Mouse (Mus musculus): ENCODE measurements around the gene Rcn1. TPM values are rescaled to one million over a fixed set of nuclear protein-coding genes. Genes with fewer than 3 reads are reported as not detected.

Rcn1 gene
- polyA plus RNA-seq (2012; rRNA removed): 16.8 and 18.8 TPM in 2 replicates

DNA sequence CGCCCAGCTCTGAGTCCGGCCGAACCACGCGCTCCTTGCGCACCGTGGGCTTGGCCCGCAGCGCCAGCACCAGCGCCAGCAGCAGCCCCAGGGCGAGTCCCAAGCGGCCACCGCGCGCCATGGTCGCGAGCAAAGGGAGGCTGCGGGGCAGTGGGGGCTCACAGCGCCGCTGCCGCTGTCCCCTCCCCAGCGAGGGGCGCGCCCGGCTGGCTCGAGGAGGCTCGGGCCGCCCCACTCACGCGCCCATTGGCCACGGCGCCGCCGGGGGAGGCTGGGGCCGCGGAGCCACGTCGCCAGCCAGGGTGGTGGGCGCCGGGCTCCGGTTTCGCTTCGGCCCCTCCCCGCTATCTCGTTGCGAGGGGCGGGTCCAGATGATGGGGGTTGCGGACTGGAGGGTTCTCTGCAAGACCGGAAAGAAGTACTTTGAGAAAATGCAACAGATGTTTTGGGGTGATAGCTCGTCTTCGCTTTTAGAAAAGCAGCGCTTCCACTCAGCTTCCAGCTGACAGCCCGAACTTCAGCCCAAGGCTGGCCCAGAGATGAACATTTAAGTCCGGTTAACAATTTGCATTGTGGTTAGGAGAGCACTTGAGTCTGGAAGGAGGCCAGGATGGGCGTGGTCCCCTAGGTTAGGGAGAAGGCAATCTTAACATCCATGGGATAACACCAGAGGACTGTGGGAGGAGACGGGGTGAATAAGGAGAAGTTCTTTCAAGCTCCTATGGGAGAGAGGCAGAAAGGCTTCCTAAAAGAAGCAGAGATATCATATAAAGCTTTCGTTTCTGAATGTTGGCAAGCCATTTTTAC, at the start of gene Rcn1:
Rcn1 (minus strand) TSS at position 235 of the 807 bp plus-strand sequence.
- peak in 1 of 2 experiments; percentile 41 for DNase-seq (ENCODE audit: extremely low spot score in 1 of 2, low spot score in 1 of 2)

DNA sequence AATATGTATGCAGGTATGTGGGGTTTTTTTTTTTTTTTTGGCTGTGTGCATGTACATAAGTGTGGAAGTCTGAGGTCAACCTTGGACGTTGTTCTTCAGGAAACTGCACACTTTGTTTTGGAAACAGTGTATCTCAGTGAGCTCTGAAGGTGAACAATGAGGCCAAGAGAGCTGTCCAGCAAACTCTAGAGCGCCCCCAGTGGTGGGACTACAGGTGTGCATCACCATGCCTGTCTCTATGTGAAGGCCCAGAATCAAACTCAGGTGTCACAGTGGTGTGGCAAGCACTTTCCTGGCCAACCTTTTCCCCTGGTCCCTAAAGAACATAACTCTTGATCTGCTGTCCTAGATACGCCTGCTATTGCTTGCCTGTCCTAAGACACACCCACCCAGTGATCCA, 45.0 kb upstream of the Rcn1 start:
- no peak for DNase-seq (ENCODE audit: extremely low spot score in 1 of 2, low spot score in 1 of 2)

DNA sequence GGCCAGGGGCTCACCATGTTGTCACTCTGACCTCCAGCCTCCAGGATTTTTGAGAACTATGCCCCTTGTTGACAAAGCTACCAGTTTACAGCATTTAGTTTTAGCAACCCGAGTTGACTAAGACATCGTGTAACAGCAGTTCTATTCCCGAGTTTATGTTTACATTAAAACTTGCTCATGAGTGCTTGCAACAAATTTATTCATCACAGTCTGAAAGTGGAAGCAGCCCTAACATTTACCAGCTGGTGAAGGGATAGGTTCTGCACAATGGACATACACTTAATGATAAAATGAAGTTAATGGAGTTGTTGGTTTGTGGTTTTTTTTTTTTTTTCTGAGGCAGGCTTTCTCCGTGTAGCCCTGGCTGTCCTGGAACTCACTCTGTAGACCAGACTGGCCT, 39.9 kb upstream of the Rcn1 start:
- no peak for DNase-seq (ENCODE audit: extremely low spot score in 1 of 2, low spot score in 1 of 2)

DNA sequence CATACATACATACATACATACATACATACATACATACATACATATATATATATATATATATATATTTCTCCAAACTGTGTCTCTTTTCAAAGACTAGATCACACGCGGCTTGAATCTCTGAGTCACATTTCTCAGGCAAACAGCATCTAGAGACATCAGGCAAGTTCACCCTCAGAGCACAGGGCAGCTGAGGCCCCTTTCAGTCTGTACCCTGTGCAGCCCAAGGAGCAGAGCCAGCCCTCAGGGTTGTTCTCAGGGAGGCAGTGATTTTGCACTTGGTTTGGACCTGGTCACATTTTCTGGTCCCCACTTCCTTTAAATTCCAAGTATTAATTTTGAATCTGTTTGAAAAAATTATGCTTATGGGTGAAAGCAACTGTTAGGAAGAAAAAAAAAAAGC, 39.4 kb upstream of the Rcn1 start:
- DNase-seq (ENCODE audit: extremely low spot score in 1 of 2, low spot score in 1 of 2): no peak

DNA sequence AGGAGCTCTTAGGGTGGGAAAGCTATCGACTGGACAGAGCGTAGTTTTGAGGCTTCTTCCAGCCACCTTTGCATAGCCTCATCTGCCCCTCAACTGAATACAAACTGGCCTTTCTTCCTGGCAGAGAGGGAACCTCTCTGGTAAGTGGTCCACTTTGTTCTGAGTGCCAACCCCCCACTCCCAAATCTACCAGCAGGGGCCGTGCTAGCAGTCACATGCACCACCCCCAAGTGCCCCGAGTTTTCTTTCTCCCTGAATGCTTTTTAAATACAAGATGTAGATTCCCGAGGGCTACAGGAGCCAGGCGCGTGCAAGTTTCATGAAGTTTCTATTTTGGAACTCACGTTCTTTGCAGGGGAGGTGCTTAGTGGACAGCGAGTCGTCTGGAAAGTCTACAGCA, 33.8 kb upstream of the Rcn1 start:
- DNase-seq (ENCODE audit: extremely low spot score in 1 of 2, low spot score in 1 of 2): no peak

DNA sequence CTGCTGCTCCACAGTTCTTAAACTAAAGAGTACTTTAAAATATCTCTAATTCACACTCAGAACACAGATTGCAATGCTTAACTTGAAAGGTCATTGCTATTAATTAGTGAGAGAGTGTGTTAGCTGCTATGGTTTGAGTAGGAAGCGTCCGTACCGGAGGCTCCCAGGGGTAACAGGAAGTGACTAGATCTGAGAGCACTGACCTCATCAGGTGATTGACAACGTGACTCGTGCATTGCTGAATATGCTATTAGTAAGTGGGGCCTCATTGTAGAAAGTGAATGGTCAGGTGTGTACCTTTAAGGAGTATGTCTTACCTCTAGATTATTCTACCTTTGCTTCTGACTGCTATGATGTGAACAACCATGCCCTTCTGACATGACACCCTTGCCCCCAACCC, 31.3 kb upstream of the Rcn1 start:
- no peak for DNase-seq (ENCODE audit: extremely low spot score in 1 of 2, low spot score in 1 of 2)

DNA sequence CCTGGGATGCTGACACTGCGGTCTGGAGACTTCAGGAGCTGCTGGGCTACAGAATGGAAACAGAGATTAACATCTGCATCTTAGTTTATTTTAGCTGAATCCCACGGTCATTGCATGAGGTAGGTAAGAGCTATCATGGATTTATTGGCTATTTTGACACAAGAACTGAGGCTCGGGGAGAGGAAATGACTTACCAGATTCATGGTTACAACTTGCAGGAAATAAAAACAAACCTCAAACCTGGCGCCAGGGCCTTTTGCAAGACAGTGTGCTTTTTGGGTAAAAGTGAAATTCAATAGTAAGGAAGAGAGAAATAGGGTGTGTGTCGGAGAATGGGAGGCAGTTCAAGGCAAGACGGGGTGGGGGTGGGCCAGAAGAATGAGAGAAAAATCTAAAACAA, 30.8 kb upstream of the Rcn1 start:
- no peak for DNase-seq (ENCODE audit: extremely low spot score in 1 of 2, low spot score in 1 of 2)

DNA sequence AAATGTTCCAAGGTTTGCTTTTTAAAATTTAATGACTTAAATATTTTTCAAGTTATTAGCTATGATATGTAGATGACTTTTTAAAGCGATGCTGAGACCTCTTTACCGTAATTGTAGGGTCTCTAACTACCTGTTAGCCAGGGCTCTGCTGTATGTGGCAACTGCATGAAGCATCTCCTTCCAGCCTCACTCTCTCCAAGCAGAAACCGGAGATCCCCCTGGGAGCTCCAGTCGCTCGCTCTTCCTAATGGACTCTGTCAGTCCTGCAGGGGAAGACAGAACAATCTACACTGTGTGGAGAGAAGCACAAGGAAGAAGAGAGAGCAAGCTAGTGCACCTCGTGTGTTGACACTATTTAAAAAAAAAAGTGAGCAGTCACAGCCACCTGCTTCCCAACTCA, 29.3 kb upstream of the Rcn1 start:
- no peak for DNase-seq (ENCODE audit: extremely low spot score in 1 of 2, low spot score in 1 of 2)

DNA sequence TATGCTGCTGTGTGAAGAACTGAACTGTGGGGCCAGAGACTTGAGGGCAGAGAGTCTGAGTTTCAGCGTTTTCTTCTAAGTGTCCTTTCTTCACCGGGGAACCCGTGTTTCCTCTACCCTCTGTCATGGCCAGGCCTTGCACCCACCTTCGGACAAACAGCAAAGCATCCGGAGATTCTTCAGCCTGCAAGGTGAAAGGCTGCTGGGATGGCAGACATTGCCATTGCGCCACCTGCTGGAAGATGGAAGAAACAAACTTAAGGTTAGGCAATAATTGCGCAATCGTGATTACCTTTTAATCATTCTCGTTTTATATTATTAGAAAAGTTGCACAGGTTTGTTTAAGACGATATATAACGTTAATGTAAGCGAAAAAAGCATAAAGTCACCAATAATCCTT, 28.9 kb upstream of the Rcn1 start:
- DNase-seq (ENCODE audit: extremely low spot score in 1 of 2, low spot score in 1 of 2): peak in 1 of 2 experiments; percentile 85

DNA sequence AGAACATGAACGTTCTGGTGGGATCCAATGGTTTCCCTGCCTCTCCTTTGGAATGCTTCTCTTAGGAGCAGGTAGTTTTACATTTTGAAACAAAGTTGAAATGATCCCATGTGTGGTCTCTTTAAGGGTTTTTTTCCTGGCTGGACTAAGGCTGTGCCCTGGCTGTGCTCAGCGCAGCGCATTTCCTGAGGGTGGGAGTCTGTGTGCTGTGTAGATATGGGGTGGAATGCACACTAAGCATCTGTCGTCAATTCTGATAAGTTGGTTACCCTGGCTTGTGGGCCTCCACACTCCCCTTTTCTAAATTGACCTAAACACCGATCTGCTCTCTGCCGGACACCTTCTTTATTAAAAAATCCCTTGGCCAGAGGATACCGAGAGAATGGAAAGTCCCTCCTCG, 28.3 kb upstream of the Rcn1 start:
- no peak for DNase-seq (ENCODE audit: extremely low spot score in 1 of 2, low spot score in 1 of 2)

DNA sequence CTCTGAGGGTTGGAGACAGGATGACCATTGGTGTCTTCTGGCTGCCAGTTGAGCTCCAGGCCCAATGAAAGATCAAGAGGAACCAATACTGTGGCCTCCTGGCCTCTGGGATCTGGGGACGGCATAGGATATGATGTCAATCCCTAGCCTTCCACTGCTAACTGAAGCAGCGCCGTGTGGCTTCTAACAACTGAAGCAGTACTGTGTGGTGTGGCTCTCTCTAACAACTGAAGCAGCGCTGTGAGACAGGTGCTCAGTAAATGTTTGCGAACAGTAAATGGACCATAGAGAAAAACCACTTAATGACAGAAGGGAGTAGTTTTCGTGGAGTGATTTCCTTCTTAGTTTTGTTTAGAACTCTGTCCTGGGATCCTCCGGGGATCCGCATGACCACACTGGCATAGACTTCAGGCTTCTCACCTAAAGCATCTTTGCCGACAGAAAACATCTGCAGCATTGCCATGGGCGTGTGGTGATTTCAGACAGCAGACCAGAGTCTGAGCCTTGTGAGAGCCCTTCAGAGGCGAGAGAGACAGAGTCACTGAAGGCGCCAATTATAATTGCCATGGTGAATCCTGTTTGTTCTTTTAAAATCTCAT, 19.6 kb upstream of the Rcn1 start:
- DNase-seq (ENCODE audit: extremely low spot score in 1 of 2, low spot score in 1 of 2): no peak

DNA sequence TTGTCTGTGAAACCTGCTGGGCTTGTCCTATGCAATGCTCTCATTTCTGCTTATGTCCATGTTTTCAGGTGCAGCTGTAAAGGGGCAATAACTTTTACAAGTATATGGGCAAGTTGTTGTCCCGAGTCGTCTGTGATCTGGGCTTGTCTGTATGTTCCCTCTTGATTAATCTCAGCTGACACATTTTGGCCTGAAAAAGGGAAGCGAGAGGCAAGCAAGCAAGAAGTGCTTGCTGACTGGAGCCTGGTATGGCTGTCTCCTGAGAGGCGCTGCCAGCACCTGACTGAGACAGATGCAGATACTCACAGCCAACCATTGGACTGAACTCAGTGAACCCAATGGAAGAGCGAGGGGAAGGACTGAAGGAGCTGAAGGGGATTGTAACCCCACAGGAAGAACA, 18.5 kb upstream of the Rcn1 start:
- DNase-seq (ENCODE audit: extremely low spot score in 1 of 2, low spot score in 1 of 2): no peak

DNA sequence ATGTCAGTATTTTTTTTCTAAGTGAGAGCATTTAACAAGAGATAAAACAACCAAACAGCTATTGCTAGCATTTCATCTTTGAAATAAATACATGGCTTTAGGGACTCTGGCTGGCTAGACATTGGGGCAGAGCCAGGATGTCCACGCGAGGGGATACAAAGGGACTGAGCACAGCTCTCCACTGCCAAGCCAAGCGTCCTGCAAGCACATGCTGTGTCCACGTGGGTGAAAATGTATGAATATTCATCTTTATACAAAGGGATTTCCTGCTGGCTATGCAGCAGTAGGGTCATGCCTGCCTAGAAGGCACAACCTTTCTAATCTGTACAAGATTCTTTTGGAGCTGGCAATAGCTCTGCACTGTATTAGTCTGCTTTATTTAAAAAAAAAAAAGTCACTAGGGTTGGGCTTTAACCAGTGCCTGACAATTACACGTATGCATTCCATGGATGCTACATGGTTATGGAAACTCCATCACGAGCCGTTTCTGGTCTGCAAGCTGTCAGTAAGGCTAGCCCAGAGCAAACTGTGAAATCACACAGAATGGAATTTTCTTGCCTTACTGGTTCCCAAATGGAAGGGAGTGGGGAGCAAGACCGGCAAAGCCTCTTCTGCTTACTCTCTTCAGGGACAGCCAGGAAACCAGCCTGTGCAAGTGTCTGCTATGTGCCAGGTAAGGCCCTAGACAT, 17.7 kb upstream of the Rcn1 start:
- peak; percentile 28 to 41 for DNase-seq (ENCODE audit: extremely low spot score in 1 of 2, low spot score in 1 of 2)

DNA sequence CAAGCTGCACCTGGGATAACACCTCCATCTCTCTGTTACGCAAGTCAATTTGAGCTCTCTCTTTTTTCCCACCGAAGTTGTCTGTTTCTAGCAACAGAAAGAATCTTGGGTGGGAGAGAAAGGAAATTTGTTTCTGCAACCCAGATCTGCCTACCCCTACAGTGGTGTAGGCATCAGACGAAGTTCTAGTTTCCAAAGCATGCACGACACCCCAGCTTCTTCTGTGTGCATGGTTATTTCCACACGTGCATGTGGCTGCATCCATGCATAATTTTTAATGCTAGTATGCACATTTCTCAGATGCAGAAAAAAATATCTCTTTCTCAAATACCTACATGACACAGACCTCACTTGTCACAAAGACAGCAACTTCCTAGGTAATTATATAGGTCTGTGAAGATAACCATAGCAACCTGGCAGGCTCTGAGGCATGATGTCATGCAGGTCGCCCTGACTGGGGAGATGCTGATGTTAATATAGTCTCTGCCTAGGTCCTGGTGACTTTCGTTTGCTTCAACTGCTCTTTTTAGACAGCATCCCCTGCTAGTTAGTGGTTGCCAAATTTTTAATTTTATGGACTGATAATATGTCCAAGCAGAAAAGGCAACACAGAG, 17.0 kb upstream of the Rcn1 start:
- peak; percentile 44 to 58 for DNase-seq (ENCODE audit: extremely low spot score in 1 of 2, low spot score in 1 of 2)

DNA sequence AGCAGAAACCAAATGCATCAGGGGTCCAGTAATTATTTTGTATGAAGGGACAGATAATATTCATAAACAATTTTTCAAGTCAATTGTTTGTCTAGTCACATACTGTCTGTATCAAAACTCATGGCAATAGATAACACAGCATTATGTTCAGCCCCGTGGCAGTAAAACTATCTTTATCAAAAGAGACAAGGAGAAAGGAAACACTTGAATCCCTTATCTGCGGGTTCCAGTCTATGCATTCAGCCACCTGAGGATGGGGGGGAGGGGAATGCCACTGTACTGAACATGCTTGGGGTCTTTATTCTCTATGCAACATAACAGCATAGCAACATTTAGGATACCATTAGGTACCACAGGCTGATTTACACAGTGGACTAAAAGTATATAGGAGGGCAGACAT, 15.2 kb upstream of the Rcn1 start:
- no peak for DNase-seq (ENCODE audit: extremely low spot score in 1 of 2, low spot score in 1 of 2)

DNA sequence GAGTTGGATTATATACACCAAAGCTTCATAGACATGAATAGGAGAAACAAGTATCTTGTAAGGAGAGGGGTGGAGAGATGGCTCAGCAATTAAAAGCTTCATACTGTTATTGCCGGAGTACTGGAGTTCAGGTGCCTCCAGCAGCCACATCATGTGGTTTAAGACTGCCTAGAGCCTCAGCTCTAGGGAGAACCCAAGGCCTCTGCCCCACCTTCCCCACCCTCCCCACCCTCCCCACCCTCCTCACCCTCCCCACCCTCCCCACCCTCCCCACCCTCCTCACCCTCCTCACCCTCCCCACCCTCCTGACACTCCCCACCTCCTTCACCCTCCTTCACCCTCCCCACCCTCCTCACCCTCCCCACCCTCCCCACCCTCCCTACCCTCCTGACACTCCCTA, 10.1 kb upstream of the Rcn1 start:
- DNase-seq (ENCODE audit: extremely low spot score in 1 of 2, low spot score in 1 of 2): no peak

DNA sequence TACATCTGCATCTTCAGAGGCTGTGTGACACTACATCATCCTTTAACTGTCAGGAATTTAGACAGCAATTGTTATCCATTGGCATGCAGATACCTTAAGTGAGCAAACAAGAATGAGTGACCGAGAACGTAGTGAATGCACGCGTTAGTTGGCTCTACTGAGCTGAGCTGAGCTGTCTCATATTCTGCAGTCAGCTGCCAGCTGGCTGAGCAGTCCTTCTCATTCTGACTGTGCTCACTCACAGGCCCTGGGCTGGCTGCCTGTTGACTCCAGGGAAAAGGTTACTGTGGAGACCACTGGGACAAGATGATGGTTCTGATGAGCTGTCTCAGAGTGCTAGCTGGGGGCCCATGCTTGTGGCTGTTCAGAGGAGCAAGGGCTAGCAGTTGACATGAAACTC, 9.4 kb upstream of the Rcn1 start:
- no peak for DNase-seq (ENCODE audit: extremely low spot score in 1 of 2, low spot score in 1 of 2)

DNA sequence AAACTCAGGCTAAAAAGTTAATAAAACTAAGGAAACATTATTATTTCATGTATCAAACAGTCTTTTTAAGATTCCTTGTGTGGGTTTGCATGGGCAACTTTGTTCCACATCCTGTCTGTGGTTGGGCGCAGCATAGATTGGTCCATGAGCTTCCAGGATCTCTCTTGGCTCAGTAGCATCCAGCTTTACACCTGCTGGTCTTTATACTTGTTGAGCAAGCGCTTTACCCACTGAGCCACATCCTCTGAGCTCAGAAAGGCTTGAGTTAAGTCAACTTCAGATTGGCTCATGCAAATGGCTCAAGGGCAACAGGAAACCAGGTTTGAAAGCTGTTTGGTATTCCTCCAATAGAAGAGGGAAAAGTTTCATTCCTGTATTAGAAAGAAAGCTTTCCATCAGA, 3.1 kb upstream of the Rcn1 start:
- DNase-seq (ENCODE audit: extremely low spot score in 1 of 2, low spot score in 1 of 2): no peak

DNA sequence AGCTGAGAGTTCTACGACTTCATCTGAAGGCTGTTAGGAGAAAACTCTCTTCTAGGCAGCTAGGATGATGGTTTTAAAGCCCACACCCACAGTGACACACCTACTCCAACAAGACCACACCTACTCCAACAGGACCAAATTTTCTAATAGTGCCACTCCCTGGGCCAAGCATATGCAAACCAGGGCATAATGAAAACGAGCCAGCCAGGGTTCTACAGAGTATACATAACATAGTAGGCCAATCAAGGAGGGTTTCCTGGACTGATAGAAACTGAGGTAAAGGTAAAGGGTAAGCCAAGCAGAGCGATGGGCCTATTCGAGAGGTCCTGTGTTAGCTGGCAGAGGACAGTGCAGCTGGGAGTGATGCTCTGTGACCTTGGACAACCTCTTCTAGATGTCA, 1.4 kb upstream of the Rcn1 start:
- no peak for DNase-seq (ENCODE audit: extremely low spot score in 1 of 2, low spot score in 1 of 2)

DNA sequence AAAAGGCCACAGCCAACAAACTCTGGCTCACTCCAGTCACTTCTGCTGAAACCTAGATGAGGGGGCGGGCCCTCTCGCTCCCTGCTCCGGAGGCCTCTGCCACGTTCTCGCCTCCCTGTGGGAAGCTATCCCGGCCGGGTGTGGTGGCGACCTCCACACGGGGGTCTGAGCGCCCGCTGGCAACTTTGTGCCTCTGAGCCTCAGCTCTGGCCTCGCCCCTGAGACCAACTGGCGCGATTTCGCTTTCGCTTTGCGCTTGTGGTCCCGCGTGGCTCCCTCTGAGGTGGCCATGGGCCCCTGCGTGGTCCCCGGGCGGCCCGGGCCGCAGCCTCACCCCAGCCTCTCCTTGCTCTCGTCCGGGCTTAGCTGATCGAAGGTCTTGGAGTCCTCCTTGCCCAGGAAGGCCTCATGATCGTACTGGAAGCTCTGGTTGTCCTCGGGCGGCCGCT, 459 bp downstream of the Rcn1 start:
- DNase-seq (ENCODE audit: extremely low spot score in 1 of 2, low spot score in 1 of 2): peak in 1 of 2 experiments; percentile 7

DNA sequence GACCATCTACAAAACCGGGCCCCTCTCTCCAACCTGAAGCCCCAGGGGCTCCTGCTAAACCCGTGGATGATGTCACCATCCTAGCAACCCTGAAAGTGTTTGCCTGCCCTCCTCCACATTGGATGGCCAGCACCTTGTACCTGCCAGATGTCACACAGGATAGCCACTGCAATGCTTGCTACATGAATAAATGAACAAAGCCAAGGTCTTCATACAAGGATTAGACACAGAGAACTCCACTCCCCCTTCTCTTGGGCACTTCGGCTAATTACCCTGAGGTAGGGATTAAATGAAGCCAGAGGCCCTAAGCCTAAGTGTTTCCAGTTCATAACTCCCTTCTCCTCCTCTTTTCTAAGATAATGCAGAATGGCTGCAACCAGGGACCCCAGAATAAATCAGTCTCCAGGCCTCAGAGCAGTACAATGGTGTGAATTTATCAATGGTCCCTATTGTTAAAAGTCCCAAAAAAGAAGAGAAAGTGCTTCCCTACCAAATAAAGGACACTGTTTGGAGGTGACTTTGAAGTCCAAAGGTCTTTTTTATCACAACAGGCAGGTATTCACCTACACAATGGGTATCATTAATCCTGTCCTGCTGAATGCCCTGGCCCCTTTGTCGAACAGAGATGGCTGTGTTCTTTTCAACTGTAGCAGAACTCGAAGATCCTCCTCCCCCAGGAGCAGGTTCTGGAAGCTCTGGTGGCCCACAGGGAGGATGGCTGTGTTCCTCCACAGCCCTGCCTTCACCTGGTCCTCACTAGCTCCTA, 1.5 kb downstream of the Rcn1 start:
- DNase-seq (ENCODE audit: extremely low spot score in 1 of 2, low spot score in 1 of 2): no peak
